Mouse (Mus musculus) embryo, embryonic 11 days (tissue): ENCODE measurements at regions not wholly inside any gene's neighbourhood (a gene's known extent, or its start where the extent isn't known, plus 50 kb on each side); places are given as distances from the start of the nearest gene placed in this dataset.

Experiments
- DNase-seq: peaks from one replicate; pipeline ENCODE4 v3.0.0-alpha.2; 2015

DNA sequence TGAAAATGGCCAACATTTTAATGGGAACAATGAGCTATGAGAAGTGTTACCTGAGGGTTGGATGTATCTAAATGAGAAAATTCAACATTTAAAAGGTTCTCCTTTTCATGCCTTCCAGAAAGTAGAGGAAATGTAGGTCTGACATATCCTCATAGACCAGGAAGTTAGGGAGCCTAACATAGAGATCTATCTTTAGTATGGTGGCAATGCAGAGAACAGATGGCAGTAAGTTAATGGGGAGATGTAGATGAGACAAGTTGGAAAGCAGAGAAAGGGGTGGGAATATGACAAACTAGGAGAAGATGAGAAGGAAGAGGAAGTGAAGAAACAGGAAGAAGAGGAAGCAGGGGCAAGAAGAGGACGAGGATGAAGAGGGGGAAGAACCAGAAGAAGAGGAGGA, 507.9 kb upstream of the Nudt12 start:
- DNase-seq, result no peak

DNA sequence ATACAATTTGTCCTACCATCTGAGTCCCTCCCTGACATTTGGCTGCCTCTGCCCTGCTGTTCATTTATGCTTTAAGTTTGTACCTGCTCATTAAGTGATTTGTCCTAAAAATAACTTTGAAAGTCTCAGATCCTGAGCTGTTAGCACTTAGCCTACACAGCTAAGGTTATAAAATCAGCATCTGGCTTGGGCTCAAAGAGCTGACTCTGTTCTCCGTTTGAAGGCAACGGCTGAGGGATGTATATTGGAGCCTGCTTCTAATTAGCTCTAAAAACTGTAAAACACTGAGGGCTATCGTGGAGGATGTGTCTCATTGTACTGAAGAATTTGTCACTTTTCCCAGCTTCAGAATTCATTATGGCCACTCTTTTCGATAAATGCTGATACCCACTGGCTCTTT, 475.2 kb upstream of the Nudt12 start:
- peak; percentile 47 for DNase-seq
